Mouse (Mus musculus): Measurements from ENCODE around the gene Ahdc1.

The Ahdc1 gene

DNA sequence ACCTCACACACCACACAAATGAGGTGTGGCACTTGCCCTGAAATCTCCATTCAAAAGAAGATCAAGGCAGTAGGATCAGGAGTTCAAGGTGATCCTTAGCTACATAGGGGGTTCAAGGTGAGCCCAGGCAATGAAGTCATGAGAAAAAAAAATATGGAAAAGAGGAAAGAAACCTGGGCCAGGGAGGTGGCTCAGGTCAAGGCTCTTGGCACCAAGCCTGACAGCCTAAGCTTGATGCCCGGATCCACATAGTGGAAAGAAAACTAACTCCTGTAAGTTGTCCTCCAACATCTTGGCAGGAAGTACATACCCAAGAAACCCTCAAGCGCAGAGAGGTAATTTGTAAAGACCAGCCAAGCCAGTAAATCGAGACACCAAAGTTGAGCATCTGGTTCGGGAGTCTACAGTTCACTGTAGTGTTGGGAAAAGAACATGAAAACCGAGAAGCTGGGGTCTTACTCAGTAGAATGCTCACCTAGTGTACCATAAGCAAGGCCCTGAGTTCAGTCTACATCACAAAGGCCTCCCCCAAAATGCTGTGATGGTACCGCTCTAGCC lies 71.2 kb downstream of the Ahdc1 start:
- no peak for DNase-seq

DNA sequence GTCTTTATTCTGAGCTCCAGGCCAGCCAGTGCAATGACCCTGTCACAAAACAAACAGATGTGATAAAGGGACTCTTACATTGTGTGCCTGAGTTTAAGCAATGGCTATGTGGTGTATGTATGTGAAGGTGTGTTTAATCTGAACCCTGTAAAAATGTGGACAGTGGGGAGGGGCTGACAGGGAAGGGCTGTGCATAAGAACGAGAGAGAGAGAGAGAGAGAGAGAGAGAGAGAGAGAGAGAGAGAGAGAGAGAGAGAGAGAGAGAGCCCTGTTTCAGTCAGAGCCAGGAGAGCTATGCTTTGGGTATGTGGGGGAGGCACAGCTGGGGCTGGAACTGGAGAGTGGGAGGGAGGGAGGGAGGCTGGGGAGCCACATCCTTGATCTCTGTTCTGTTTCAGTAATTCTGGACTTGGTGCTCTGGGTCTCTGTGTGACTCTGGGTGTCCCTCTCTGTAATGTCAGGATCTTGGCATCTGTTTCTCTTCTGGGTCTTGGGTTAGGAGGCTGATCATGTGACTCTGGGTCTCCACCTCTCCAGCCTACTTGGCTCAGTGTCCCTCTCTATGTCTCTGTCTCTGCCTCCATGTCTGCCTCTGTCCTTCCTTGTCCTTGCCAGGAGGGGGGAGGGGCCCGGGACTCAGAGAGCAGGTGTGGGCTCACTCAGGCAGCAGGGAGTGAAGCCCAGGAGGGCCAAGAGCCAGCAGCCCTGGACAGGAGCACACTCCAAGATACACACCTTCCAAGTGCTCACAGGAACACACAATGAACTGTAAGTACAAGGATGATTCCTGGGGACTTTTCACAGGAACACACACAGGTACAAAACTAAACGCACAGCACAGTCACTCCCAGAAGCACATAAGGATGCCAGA lies 73.2 kb downstream of the Ahdc1 start:
- DNase-seq = peak; percentile 48

DNA sequence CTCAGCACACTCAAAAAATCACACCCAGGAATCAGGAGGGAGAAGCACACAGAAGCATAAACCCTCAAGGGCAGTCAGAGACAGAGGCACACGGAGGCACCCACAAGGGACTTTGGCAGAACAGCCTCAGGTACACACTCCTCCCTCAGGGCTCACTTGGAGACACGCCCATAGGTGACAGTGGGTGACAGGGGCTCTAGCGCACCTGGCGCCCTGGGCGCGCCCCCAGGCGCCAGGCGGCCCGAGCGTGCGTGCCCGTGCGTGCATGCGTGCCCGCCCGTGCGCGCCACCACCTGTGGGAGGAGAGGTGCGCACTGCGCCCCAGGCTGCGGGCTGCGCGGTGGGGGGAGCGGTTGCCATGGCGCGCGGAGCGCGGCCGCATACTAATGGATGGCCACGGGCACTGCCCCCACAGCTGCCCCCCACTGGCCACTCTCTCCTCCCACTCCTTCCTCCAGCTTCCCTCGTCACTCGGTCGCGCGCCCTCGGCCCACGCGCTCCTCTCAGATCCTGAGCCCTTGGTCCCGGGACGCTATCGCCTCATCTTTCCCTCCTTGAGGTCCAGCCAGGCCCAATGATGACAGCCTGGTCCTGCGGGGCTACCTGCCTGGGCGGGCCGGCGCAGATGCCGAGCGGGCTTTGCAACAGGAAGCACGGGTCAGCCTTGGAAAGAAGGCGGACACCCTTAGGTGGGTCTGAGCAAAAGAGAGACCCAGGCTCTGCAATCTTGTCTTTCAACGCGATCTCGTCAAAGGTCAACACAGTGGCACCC lies 74.1 kb downstream of the Ahdc1 start:
- DNase-seq = peak; percentile 84

DNA sequence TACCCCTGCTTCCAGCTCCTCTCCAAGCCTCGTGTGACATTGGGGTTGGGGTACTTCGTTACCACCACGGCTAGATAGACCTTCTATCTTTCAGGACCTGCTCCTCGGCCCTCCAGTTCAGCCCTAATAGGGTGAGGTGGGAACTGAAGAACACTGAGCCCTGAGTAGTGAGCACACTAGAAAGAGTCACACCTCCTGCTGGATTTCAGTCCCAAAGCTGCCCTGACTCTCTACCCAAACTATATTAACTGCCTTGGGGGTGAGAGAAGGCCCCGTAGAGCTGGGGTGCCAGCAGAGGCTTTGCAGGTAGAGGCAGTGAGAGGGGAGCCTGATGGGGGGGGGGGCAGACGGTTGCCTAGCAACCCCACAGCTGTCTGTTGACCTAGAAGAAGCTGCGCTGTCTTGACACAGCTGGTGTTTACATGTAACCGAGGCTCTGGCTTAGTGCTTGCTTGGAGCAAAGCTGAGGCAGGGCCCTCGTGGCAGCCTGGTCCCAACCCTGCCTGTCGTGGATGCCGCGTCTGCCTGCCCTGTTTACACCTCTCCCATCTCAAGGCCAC lies 74.8 kb downstream of the Ahdc1 start:
- peak; percentile 84 for DNase-seq

DNA sequence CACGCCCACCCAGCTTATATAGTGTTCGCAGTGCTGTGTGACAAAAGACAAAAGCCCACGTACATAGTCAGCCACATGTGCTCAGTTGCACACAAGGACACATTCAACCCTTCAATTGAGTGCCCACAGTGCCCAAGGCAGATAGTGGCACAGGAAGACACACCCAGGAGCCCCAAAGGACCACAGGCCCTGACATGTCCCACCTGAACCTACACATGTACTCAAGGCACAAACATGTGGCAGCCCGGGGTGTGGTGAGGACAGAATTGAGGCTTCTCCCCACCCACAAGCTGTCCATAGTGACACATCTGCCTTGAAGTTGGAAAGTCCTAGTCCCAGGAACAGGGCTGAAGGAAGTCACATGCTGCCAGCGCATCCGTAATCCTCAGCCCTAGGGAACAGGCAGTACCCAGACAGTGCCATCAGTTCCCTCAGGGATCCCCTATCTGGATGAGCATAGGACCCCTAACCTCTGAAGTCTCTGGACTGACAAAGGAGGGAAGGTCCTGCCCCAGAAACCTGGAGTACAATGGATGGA lies 76.2 kb downstream of the Ahdc1 start:
- DNase-seq = peak; percentile 61

DNA sequence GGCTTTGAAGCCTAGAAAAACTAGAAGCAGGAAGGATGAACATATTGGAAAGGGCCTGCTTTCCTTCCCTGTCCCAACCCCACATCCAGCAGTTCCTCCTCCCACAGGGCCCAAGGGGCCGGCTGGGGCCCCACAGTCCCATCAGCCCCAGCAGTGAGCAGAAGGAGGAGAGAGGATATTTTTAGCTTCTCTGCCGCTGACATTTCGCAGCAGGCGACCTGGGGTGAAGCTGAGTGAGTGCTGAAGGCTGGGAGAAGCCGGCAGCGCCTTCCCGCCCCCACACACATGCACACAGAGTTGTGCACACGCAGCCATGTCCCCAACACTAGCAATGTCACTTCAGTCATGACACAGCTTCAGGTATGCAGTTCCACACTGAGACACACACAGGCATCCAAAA lies 76.8 kb downstream of the Ahdc1 start:
- DNase-seq = peak; percentile 80

DNA sequence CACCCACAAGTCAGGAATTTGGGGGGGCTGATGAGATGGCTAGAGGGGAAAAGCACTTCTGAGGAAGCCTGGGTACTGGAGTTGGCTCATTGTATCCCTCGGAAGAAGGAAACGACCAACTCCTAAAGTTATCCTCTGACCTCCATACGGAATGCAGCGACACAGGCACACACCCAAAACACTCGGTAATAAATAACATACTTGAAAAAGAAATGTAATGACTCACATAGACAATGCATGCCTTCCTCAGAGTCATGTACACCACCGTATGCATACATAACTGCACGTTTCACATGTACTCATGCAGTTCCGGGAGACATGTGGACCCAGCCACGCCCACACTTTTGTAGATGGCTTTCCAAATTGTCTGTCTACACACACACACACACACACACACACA lies 78.3 kb downstream of the Ahdc1 start:
- no peak for DNase-seq

DNA sequence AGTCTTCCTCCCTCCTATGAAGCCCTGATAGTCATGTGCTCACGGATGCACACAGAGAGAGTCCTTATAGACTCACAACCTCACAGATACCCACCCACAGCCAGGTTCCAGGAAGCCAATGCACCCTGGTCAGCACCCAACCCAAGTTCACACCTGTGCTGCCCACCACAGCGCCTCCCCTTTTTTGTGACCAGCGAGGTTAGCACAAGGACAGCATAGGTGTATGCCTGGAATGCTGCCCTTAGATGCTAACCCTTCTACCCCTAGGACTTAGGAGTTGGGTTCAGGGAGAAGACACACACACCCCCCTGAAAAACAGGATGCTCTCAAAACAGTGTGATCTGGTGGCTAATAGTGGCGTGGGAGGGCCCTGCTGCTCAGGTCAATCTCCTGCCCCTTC lies 78.7 kb downstream of the Ahdc1 start:
- no peak for DNase-seq

DNA sequence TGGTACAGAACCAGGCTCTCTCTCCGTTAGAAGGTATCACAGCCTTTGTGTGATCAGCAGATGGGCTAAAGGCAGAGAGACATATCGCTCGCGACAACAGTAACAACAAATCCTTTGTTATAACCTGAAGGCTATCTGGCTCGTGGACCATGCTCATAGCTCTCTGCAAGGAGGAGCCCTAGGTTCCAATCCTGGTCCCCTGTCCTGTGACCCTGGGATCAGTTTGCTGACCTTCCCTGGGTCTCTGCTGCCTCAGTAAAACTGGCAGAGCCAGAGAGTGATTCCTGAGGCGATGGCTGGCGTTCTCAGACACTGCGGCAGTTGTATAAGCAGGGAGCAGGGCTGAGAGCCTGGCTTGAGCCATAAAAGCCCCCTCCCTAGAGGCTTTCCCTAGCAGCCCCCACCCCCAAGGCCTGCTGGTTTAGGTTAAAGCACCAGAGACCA lies 79.2 kb downstream of the Ahdc1 start:
- no peak for DNase-seq

DNA sequence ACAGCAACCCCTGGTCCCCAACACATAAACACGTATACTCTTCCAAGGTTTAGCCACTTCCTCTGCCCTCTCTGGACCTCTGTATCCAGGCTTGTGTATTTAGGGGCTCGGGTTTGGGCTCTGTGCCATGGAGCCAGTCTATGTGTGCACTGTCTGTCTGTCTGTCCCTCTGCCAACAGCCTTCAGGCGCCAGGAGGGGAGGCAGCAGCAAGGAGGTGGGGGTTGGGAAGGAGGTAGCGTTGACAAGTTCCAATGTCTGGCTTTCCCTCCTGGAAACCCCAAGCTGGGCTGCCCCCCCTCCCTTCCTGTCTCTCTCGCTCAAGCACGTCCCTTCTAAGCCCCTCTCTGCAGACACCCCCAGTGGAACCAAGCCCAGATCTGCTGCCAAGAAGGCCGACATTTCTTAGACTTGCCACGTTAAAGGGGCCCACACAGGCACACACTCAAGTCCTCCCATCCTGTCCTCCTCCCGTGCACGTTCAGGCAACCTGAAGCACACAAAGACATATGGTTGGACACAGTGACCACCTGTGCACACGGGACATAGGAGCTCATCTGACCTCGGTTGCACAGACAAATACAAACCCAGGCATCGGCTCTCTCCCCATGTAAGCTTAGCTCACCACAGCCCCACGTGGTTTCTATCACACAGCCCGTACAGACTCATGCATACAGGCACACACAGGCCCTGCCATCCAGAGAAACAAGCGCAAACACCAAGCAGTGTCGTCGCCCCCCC lies 79.8 kb downstream of the Ahdc1 start:
- peak; percentile 56 for DNase-seq

DNA sequence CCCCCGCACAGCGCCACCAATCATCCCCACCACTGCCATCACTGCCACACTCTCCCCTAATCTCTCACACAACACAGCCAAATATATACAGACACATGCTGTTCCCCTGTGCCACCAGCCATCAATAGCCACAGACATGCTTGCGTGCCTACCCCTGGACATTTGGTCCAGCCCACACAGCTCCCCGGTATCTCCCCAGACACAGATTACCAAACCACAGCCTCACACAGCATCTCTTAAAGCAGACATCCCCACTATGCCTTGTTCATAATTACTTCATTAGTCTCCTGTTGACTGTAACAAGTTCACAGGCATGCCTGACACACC lies 80.4 kb downstream of the Ahdc1 start:
- peak; percentile 19 for DNase-seq

DNA sequence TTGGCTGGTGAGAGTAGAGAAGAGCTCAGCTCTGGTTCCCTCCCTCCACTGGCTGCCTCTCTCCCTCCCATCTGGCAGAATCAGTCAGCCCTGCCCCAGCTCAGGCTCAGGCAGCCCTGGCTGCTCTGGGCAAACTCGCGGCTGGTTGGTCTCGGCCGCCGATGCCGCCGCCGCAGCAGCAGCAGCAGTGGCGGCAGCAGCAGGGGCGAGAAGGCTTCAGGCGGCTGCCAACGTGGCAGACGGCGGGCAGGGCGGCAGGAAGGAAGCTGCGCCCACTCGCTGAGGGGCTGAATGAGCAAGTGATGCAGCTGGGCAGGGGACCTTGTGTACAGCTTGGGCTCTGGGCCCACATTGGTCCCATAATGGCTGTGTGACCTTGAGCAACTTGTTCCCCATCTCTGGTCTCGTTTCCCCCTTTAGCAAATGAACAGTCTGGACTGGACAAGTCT lies 81.4 kb downstream of the Ahdc1 start:
- peak; percentile 82 for DNase-seq

DNA sequence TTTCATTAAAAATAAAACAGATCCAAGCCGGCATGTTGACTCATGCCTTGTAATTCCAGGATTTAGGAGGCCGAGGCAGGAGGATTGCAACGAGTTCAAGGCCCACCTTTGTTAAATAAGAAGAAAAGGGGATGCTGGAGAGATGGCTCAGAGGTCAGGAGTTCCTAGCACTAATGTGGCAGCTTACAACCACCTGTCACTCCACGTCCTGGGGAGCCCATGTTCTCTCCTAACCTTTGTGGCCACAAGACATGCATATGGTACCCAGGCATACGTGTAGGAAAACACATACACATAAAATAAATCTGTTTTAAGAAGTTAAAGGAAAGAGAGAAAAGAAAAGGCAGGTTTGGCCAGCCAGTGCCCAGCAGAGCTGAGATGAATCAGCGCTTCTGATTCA lies 82.0 kb downstream of the Ahdc1 start:
- DNase-seq = peak; percentile 20

DNA sequence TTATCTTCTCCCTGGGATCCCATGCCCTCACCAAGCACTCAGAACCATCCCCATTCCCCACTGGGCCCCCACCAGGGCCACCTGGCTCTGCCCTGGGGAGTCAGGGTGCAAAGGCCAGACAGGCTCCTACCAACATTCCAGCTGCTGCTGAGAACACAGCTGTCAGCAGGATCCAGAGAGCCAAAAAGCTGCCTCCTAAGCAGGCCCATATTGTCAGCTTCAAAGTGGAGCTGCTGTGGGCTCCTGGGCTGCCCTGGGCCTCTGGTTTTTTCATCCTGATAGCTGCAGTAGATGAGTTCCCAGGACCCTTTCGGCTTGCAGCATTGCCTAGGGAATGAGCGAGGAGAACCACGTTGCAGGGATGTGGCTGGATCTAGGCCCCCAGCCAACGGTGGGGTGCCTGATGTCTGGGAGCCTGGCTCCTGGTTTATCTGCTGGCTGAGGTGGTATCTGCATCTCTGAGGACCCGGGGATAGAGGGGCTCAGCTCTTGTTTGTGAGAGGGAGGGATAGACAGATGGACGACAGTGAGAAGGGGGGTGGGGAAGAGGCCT lies 82.5 kb downstream of the Ahdc1 start:
- peak; percentile 29 for DNase-seq

DNA sequence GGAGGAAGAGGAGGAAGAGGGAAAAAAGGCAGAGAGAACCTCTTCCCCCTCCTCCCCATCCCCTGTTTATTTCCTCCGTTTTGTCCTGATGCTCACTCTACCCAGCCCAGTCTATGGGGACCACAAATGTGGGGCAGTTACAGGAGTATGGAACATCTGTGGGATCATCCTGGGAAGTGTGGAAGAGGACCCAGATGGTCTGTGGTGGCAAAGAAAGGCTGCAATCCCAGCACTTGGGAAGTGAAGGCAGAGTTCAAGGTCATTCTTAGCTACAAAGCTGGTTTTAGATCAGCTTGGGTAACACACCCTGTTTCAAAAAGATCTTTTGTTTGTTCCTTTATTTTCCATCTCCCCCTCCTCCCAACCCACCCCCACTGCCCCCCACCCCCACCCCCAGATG lies 83.2 kb downstream of the Ahdc1 start:
- DNase-seq = peak; percentile 16

DNA sequence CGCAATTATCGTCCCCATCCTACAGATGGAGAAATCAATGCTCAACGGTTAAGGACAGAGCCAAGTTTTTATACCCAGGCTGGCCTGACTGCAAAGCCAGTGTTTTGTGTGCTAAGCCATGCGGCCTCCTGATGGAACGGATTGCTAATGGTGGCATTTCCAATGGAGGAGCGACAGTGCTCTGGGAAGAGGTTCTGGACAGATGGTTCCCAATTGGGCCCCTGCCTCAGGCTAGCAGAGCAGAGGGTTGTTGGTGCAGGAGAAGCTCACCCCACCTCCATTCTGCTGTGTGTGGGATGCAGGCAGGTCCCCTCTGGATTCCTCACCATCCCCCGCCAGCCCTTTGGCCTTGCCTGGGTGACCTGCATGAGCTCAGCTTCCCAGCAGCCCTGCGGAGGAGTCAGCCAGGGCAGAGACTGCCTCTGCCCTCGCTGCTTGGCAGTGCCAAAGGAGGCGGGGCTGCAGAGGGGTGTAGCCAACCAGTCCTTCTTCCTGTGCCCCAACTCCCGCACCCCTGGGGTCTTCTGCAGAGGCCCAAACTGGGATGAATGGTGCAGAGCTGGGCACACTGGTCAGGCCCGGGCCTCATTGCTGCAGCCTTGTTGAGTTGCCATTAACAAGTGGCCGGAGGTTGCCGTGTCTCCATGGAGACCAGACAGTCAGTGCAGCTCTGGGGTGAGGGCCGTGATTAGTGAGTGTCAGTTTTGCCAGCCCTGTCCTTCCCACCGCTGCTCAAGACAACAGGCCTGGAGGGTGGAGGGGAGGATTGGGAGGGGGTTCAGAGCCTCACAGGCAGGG lies 84.1 kb downstream of the Ahdc1 start:
- DNase-seq = peak; percentile 84

DNA sequence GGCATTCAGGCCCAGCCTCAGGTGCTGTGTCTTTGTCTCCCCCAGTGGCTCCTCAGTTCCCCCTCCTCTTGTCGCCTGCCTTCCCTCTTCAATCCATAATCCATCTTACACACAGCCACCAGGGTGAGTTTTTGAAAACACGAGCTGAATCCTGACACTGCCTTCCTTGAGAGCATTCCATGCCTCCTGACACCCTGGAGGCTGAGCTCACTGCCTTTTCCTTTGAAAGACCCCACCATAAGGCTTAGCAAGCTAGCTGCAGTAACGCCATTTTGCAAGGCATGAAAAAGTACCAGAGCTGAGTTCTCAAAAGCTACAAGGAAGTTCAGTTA lies 84.6 kb downstream of the Ahdc1 start:
- DNase-seq = peak; percentile 22

DNA sequence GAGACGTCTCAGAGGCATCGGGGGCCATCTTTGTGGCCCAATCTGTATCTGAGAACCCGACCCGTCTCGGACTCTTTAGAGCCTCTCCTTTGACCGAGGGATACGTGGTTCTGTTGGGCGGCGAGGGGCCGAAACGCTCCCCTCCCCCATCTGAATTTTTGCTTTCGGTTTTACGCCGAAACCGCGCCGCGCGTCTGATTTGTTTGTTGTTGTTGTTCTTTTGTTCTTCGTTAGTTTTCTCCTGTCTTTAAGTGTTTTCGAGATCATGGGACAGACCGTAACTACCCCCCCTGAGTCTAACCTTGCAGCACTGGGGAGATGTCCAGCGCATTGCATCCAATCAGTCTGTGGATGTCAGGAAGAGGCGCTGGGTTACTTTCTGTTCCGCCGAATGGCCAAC lies 85.6 kb downstream of the Ahdc1 start:
- peak; percentile 23 for DNase-seq

DNA sequence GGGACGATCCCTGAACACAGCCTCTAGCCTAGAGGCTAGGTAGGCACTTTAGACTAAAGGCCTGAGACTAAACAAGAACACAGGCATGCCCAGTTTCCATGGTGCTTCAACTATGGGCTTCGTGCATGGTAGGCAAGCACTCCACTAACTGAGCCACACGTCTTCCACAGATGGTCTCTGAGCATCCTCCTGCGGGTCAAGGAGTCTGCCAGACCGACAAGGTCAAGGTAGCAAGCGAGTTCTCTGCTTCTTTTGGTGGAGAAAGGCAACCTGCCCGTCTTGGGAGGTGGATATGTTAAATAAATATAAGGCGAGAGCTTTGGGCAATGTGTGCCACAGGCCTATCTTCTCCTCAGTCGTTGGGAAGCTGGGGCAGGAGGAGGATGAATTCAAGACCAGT lies 90.7 kb downstream of the Ahdc1 start:
- DNase-seq = no peak

DNA sequence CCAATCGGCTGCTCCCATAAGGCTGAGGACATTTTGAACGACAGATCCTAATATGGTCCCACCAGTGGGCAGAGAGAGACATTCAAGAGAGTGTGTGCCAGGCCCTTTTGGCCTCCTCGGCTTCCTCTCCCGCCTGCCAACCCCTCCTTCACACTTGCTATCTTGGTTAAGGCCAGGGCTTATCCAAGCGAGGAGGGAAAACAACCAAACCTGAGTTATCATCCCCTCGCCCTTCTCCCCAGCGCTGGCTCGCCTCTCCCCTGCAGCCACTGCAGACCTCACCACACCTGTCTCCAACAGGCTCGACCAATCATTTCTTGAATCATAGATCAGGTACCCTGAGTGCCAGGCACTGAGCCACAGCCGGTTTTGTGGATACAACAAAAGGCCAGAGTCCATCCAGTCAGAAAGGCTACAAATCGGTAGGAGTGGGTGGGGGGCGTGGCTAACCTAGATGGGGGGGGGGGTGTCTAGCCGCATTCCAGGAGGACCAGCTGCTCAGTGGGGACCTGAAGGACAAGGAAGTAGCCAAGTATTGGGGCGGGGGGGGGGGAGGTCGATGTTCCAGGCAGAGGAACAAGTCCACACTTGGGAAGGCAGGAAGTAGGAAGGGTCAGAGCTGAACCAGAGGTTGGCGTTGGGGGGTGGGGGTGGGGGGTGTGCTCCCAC lies 92.6 kb downstream of the Ahdc1 start:
- DNase-seq = no peak

DNA sequence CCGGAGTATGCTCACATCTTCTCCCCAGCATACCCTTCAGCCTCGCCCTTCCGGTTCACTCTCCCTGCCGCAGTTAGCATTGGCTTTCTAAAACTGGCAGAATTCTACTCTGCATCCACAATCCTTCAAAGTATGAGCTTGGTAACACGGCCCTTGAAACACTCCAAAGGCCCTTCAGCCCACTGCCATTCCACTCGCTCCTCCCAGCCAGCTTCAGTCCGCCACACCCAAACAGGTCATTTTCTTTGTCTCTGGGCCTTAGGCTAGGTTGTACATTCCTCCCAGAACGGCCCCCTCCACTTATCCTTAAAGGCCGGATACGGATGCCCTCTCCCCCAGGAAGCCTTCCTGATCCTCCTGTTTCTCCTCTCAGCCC lies 93.1 kb downstream of the Ahdc1 start:
- DNase-seq = no peak

All from thymus, postnatal 25 days (tissue).